Mouse (Mus musculus) limb, embryonic 14.5 days (tissue): ENCODE results near the gene Tmem131l. TPM values are rescaled to one million over a fixed set of nuclear protein-coding genes. Genes with fewer than 3 reads are reported as not detected.
A peak's percentile ranks its signal among the peaks of the same experiment; 100 is the strongest.
"Not testable (repeated sequence)": the region's sequence is repeated elsewhere in the genome, so short reads cannot be mapped to it uniquely, and the experiment has no call there.

ENCODE experiments used
- ATAC-seq: fragments of 200-750 bp; cut with Nextera tagmentation; 2 replicates; pipeline ENCODE4 v1.8.0; 2017; ENCODE audit warnings: low read depth, moderate number of reproducible peaks, moderate TSS enrichment; ENCODE audit not compliant: low FRiP score
- DNase-seq: peaks from one replicate; pipeline ENCODE4 v3.0.0-alpha.2; 2015; ENCODE audit warnings: low spot score
- H3K27ac ChIP-seq: fragments of 300-500 bp; sonication (generic); replicated peaks from 2 replicates; pipeline ENCODE4 v1.5.1; 2014; ENCODE audit warnings: low read depth, mild to moderate bottlenecking, low read length, moderate library complexity, mixed read lengths
- H3K27me3 ChIP-seq: fragments of 300-500 bp; sonication (generic); 2 replicates; pipeline ENCODE4 v1.6.1; 2014; ENCODE audit warnings: low read length, mixed read lengths; ENCODE audit not compliant: control insufficient read depth, insufficient read depth
- H3K36me3 ChIP-seq: fragments of 300-500 bp; sonication (generic); 2 replicates; pipeline ENCODE4 v1.6.1; 2014; ENCODE audit warnings: mild to moderate bottlenecking, low read length, moderate library complexity, mixed read lengths; ENCODE audit not compliant: control insufficient read depth, insufficient read depth
- H3K4me1 ChIP-seq: fragments of 300-500 bp; sonication (generic); 2 replicates; pipeline ENCODE4 v1.6.1; 2014; ENCODE audit warnings: antibody characterized with exemption, low read length, mixed read lengths; ENCODE audit not compliant: control insufficient read depth, insufficient read depth
- H3K4me2 ChIP-seq: fragments of 300-500 bp; sonication (generic); replicated peaks from 2 replicates; pipeline ENCODE4 v1.6.1; 2014; ENCODE audit warnings: low read depth, mild to moderate bottlenecking, low read length, moderate library complexity; ENCODE audit not compliant: severe bottlenecking
- H3K4me3 ChIP-seq: fragments of 300-500 bp; sonication (generic); replicated peaks from 2 replicates; pipeline ENCODE4 v1.5.1; 2014; ENCODE audit warnings: low read length
- H3K9ac ChIP-seq: fragments of 300-500 bp; sonication (generic); 2 replicates; pipeline ENCODE4 v1.6.1; 2014; ENCODE audit warnings: mild to moderate bottlenecking, low read depth, low read length, moderate library complexity; ENCODE audit not compliant: severe bottlenecking
- H3K9me3 ChIP-seq: fragments of 300-500 bp; sonication (generic); 2 replicates; pipeline ENCODE4 v1.6.1; 2016; ENCODE audit warnings: low read length; ENCODE audit not compliant: control insufficient read depth
- POLR2A ChIP-seq: fragments of 200-500 bp; IDR thresholded peaks from 2 replicates; pipeline ENCODE4 v1.8.0; 2012; ENCODE audit warnings: inconsistent platforms, mild to moderate bottlenecking, moderate library complexity, borderline replicate concordance; ENCODE audit not compliant: insufficient read depth, insufficient read length; ENCODE audit errors: extremely low read depth
- WGBS: fragments of 180-500 bp; shearing (Covaris S2); extraction: QIAGEN DNeasy Blood & Tissue Kit; methylation state at CpG from one replicate; pipeline ENCODE4 v1.1.7; 2014; 5-methylcytosine and 5-hydroxymethylcytosine counted together
- polyA plus RNA-seq, 2 experiments: library from polyadenylated mRNA; depleted of rRNA in 1 of 2; stranded (reverse) in 1 of 2; unstranded in 1 of 2; fragments of >200 nt; fragmentation: Nextera tagmentation in 1 of 2; extraction: Ambion mirVana in 1 of 2; gene quantifications; 2 replicates each; pipeline versions ENCODE4 v1.2.1 to v1.2.3; 2012 to 2014

Gene Tmem131l
- polyA plus RNA-seq, 2 experiments = 52.4 to 59.8 TPM

GRCm38 (mm10) chr3:83899556-83899955 lies 140.4 kb downstream of the Tmem131l start:
- Histone ChIP-seq H3K4me1 (no peaks in the 10 kb centered on the region), H3K27ac (no peak overlapping the region), H3K9ac (no peak overlapping the region), H3K9me3 (no peaks in the 10 kb centered on the region), H3K4me3 (no peak overlapping the region), H3K36me3 (peaks cover 76% of the 10 kb centered on the region), H3K27me3 (no peaks in the 10 kb centered on the region), H3K4me2 (no peak overlapping the region)
- 34% methylated on average over 8 of the region's 8 CpGs for WGBS
- ATAC-seq = no peak
- DNase-seq = peak; percentile 82
- TF ChIP-seq POLR2A = no peak

GRCm38 (mm10) chr3:83898246-83898645 lies 141.7 kb downstream of the Tmem131l start:
- Histone ChIP-seq H3K36me3 (peaks cover 63% of the 10 kb centered on the region), H3K4me2 (no peak overlapping the region), H3K9me3 (no peaks in the 10 kb centered on the region), H3K4me1 (no peaks in the 10 kb centered on the region), H3K27me3 (no peaks in the 10 kb centered on the region), H3K4me3 (no peak overlapping the region), H3K27ac (no peak overlapping the region), H3K9ac (no peak overlapping the region)
- DNase-seq (no peak), ATAC-seq (no peak)
- no peak for TF ChIP-seq POLR2A
- WGBS = 98% methylated on average over 9 of the region's 9 CpGs

GRCm38 (mm10) chr3:83895811-83896210 lies 144.2 kb downstream of the Tmem131l start:
- no peak for DNase-seq
- Histone ChIP-seq H3K9ac (no peak overlapping the region), H3K36me3 (peaks cover 40% of the 10 kb centered on the region), H3K4me1 (no peaks in the 10 kb centered on the region), H3K4me3 (no peak overlapping the region), H3K27me3 (no peaks in the 10 kb centered on the region), H3K27ac (no peak overlapping the region), H3K4me2 (no peak overlapping the region), H3K9me3 (no peaks in the 10 kb centered on the region)
- ATAC-seq = no peak
- WGBS = 35% methylated on average over 3 of the region's 3 CpGs
- no peak for TF ChIP-seq POLR2A

- no peaks in the 10 kb centered on the region for H3K4me1 ChIP-seq
- DNase-seq (no peak), ATAC-seq (no peak)
- H3K9me3 ChIP-seq = no peaks in the 10 kb centered on the region
- peaks cover 33% of the 10 kb centered on the region for H3K36me3 ChIP-seq
- no peak for TF ChIP-seq POLR2A
- 89% methylated on average over 5 of the region's 5 CpGs for WGBS
- H3K4me3 ChIP-seq = no peak overlapping the region
- H3K9ac ChIP-seq = no peak overlapping the region
- no peak overlapping the region for H3K27ac ChIP-seq
- H3K4me2 ChIP-seq = no peak overlapping the region
- H3K27me3 ChIP-seq = no peaks in the 10 kb centered on the region
These were observed 144.9 kb downstream of the Tmem131l start for GRCm38 (mm10) chr3:83895111-83895510.

- ATAC-seq = no peak
These were observed 154.8 kb downstream of the Tmem131l start for GRCm38 (mm10) chr3:83885163-83885562.

GRCm38 (mm10) chr3:83879261-83880050 lies 160.5 kb downstream of the Tmem131l start:
- not testable (repeated sequence) for H3K9me3 ChIP-seq

More at GRCm38 (mm10) chr3:83885163-83885562, 154.8 kb downstream of the Tmem131l start:
- Histone ChIP-seq H3K27me3 (no peaks in the 10 kb centered on the region), H3K4me1 (0 out of 2 replicates have a peak, but pooled peaks cover 3% of the 10 kb centered on the region), H3K9ac (no peak overlapping the region), H3K36me3 (no peaks in the 10 kb centered on the region), H3K9me3 (no peaks in the 10 kb centered on the region), H3K4me2 (no peak overlapping the region), H3K4me3 (no peak overlapping the region), H3K27ac (no peak overlapping the region)
- no peak for DNase-seq
- WGBS = 66% methylated on average over 2 of the region's 2 CpGs
- TF ChIP-seq POLR2A = no peak

More at GRCm38 (mm10) chr3:83879261-83880050, 160.5 kb downstream of the Tmem131l start:
- not testable (repeated sequence) for H3K4me3 ChIP-seq, H3K27ac ChIP-seq, H3K36me3 ChIP-seq, H3K27me3 ChIP-seq, H3K4me2 ChIP-seq, ATAC-seq, H3K4me1 ChIP-seq, DNase-seq, H3K9ac ChIP-seq
- 90% methylated on average over 5 of the region's 5 CpGs for WGBS
